Mouse (Mus musculus): Measurements from ENCODE around the gene Tmem151b. TPM values are rescaled to one million over a fixed set of nuclear protein-coding genes. Genes with fewer than 3 reads are reported as not detected.

The Tmem151b gene
- polyA plus RNA-seq, 1 experiment from 2014 or later: 0.07 TPM

GRCm38 (mm10) chr17:45502324-45502723 is 47.2 kb downstream of the Tmem151b start:
- H3K4me2 ChIP-seq (replicated peaks; ENCODE audit: low read depth, low read length): no peak overlapping the region
- no peak for TF ChIP-seq CTCF (IDR thresholded peaks at IDR 0.05)
- TF ChIP-seq EP300 (IDR thresholded peaks at IDR 0.05): no peak
- DNase-seq (ENCODE audit: low spot score): no peak

GRCm38 (mm10) chr17:45500981-45501380 is 48.5 kb downstream of the Tmem151b start:
- H3K9me3 ChIP-seq (ENCODE audit: low read length): no peaks in the 10 kb centered on the region
- 27% methylated on average over 4 of the region's 4 CpGs for WGBS
- no peak overlapping the region for H3K27ac ChIP-seq (ENCODE audit: low read length)
- H3K4me1 ChIP-seq (ENCODE audit: insufficient read depth, low read depth, low read length): no peaks in the 10 kb centered on the region
- no peaks in the 10 kb centered on the region for H3K36me3 ChIP-seq (ENCODE audit: insufficient read depth, low read length)
- TF ChIP-seq EP300 (IDR thresholded peaks at IDR 0.05) (no peak), CTCF (IDR thresholded peaks at IDR 0.05) (no peak)
- H3K4me3 ChIP-seq (ENCODE audit: low read depth, low read length): no peak overlapping the region
- DNase-seq (ENCODE audit: low spot score): no peak
- H3K9ac ChIP-seq (replicated peaks; ENCODE audit: low read depth): no peak overlapping the region
- no peaks in the 10 kb centered on the region for H3K27me3 ChIP-seq (replicated peaks; ENCODE audit: insufficient read depth, low read length)
- H3K4me2 ChIP-seq (replicated peaks; ENCODE audit: low read depth, low read length): no peak overlapping the region
- no peak for ATAC-seq

More at GRCm38 (mm10) chr17:45502324-45502723, 47.2 kb downstream of the Tmem151b start:
- H3K27ac ChIP-seq (ENCODE audit: low read length): no peak overlapping the region
- H3K4me1 ChIP-seq (ENCODE audit: insufficient read depth, low read depth, low read length): no peaks in the 10 kb centered on the region; the same call in 1 of the 2 replicates
- H3K9ac ChIP-seq (replicated peaks; ENCODE audit: low read depth): no peak overlapping the region
- no peak for ATAC-seq
- no peaks in the 10 kb centered on the region for H3K36me3 ChIP-seq (ENCODE audit: insufficient read depth, low read length)
- no peak overlapping the region for H3K4me3 ChIP-seq (ENCODE audit: low read depth, low read length)
- H3K27me3 ChIP-seq (replicated peaks; ENCODE audit: insufficient read depth, low read length): no peaks in the 10 kb centered on the region
- 38% methylated on average over 4 of the region's 4 CpGs for whole genome bisulfite sequencing
- H3K9me3 ChIP-seq (ENCODE audit: low read length): no peaks in the 10 kb centered on the region

GRCm38 (mm10) chr17:45499516-45499915 is 50.0 kb downstream of the Tmem151b start:
- no peak overlapping the region for H3K4me3 ChIP-seq (ENCODE audit: low read depth, low read length)
- H3K4me2 ChIP-seq (replicated peaks; ENCODE audit: low read depth, low read length): no peak overlapping the region
- 27% methylated on average over 2 of the region's 2 CpGs for WGBS
- H3K9ac ChIP-seq (replicated peaks; ENCODE audit: low read depth): no peak overlapping the region
- H3K4me1 ChIP-seq (ENCODE audit: insufficient read depth, low read depth, low read length): no peaks in the 10 kb centered on the region
- TF ChIP-seq CTCF (IDR thresholded peaks at IDR 0.05): no peak
- TF ChIP-seq EP300 (IDR thresholded peaks at IDR 0.05): no peak
- H3K36me3 ChIP-seq (ENCODE audit: insufficient read depth, low read length): no peaks in the 10 kb centered on the region
- no peaks in the 10 kb centered on the region for H3K27me3 ChIP-seq (replicated peaks; ENCODE audit: insufficient read depth, low read length)
- no peaks in the 10 kb centered on the region for H3K9me3 ChIP-seq (ENCODE audit: low read length)
- ATAC-seq: no peak
- H3K27ac ChIP-seq (ENCODE audit: low read length): no peak overlapping the region
- no peak for DNase-seq (ENCODE audit: low spot score)

GRCm38 (mm10) chr17:45498397-45498796 is 51.1 kb downstream of the Tmem151b start:
- DNase-seq (ENCODE audit: low spot score): no peak
- H3K4me3 ChIP-seq (ENCODE audit: low read depth, low read length): no peak overlapping the region

GRCm38 (mm10) chr17:45495398-45495797 is 54.1 kb downstream of the Tmem151b start:
- ATAC-seq: no peak
- DNase-seq (ENCODE audit: low spot score): no peak

More at GRCm38 (mm10) chr17:45498397-45498796, 51.1 kb downstream of the Tmem151b start:
- H3K9ac ChIP-seq (replicated peaks; ENCODE audit: low read depth): no peak overlapping the region
- H3K9me3 ChIP-seq (ENCODE audit: low read length): no peaks in the 10 kb centered on the region
- ATAC-seq: no peak
- WGBS: 74% methylated on average over 13 of the region's 13 CpGs
- H3K36me3 ChIP-seq (ENCODE audit: insufficient read depth, low read length): no peaks in the 10 kb centered on the region
- H3K4me2 ChIP-seq (replicated peaks; ENCODE audit: low read depth, low read length): no peak overlapping the region
- TF ChIP-seq CTCF (IDR thresholded peaks at IDR 0.05) (no peak), EP300 (IDR thresholded peaks at IDR 0.05) (no peak)
- no peak overlapping the region for H3K27ac ChIP-seq (ENCODE audit: low read length)
- no peaks in the 10 kb centered on the region for H3K27me3 ChIP-seq (replicated peaks; ENCODE audit: insufficient read depth, low read length)
- H3K4me1 ChIP-seq (ENCODE audit: insufficient read depth, low read depth, low read length): no peaks in the 10 kb centered on the region

More at GRCm38 (mm10) chr17:45495398-45495797, 54.1 kb downstream of the Tmem151b start:
- Histone ChIP-seq H3K27ac (ENCODE audit: low read length) (no peak overlapping the region), H3K4me3 (ENCODE audit: low read depth, low read length) (no peak overlapping the region), H3K9ac (replicated peaks; ENCODE audit: low read depth) (no peak overlapping the region), H3K9me3 (ENCODE audit: low read length) (no peaks in the 10 kb centered on the region), H3K27me3 (replicated peaks; ENCODE audit: insufficient read depth, low read length) (no peaks in the 10 kb centered on the region), H3K4me1 (ENCODE audit: insufficient read depth, low read depth, low read length) (no peaks in the 10 kb centered on the region), H3K4me2 (replicated peaks; ENCODE audit: low read depth, low read length) (no peak overlapping the region), H3K36me3 (ENCODE audit: insufficient read depth, low read length) (no peaks in the 10 kb centered on the region)
- TF ChIP-seq EP300 (IDR thresholded peaks at IDR 0.05) (no peak), CTCF (IDR thresholded peaks at IDR 0.05) (no peak)
- WGBS: 65% methylated on average over 11 of the region's 11 CpGs

Other genes starting within 250 kb of the Tmem151b start
- 30.3 and 37.8 TPM in 2 replicates for gene Cdc5l, start 115.9 kb downstream of the Tmem151b start, polyA plus RNA-seq (2015; fragmentation: Nextera tagmentation; extraction: Ambion mirVana)
- gene Spats1, start 74.3 kb downstream of the Tmem151b start, polyA plus RNA-seq (2015; fragmentation: Nextera tagmentation; extraction: Ambion mirVana): 0.19 and 0.37 TPM in 2 replicates
- 5.9 and 6.0 TPM in 2 replicates for gene Aars2, start 42.8 kb downstream of the Tmem151b start, polyA plus RNA-seq (2015; fragmentation: Nextera tagmentation; extraction: Ambion mirVana)
- 2.7 and 2.8 TPM in 2 replicates for gene Tcte1, start 26.2 kb downstream of the Tmem151b start, polyA plus RNA-seq (2015; fragmentation: Nextera tagmentation; extraction: Ambion mirVana)
- gene Nfkbie, start 6.0 kb upstream of the Tmem151b start, polyA plus RNA-seq (2015; fragmentation: Nextera tagmentation; extraction: Ambion mirVana): 2.4 and 5.0 TPM in 2 replicates
- 84.8 and 85.1 TPM in 2 replicates for gene Slc35b2, start 14.2 kb upstream of the Tmem151b start, polyA plus RNA-seq (2015; fragmentation: Nextera tagmentation; extraction: Ambion mirVana)
- gene Hsp90ab1, start 23.6 kb upstream of the Tmem151b start, polyA plus RNA-seq (2015; fragmentation: Nextera tagmentation; extraction: Ambion mirVana): 607 and 696 TPM in 2 replicates
- 99.8 and 120 TPM in 2 replicates for gene Slc29a1, start 49.9 kb upstream of the Tmem151b start, polyA plus RNA-seq (2015; fragmentation: Nextera tagmentation; extraction: Ambion mirVana)
- gene Mymx, start 52.4 kb upstream of the Tmem151b start, polyA plus RNA-seq (2015; fragmentation: Nextera tagmentation; extraction: Ambion mirVana): not detected in 2 replicates
- 0.08 TPM in 1 of 2 replicates, not detected in the other for gene Capn11, start 109.6 kb upstream of the Tmem151b start, polyA plus RNA-seq (2015; fragmentation: Nextera tagmentation; extraction: Ambion mirVana)
- gene Mrpl14, start 136.6 kb upstream of the Tmem151b start, polyA plus RNA-seq (2015; fragmentation: Nextera tagmentation; extraction: Ambion mirVana): 224 and 234 TPM in 2 replicates
- 78.5 and 88.2 TPM in 2 replicates for gene Tmem63b, start 137.2 kb upstream of the Tmem151b start, polyA plus RNA-seq (2015; fragmentation: Nextera tagmentation; extraction: Ambion mirVana)
- gene 1600014C23Rik, start 184.2 kb upstream of the Tmem151b start, polyA plus RNA-seq (2015; fragmentation: Nextera tagmentation; extraction: Ambion mirVana): not detected in 2 replicates